Mouse (Mus musculus) olfactory bulb, adult 2 months (tissue): ENCODE results near the gene Pbp2.

Experiments
- CTCF ChIP-seq: fragments of 200-500 bp; IDR thresholded peaks from 2 replicates; pipeline ENCODE4 v1.5.1; 2012; ENCODE audit warnings: low read depth, mild to moderate bottlenecking, low read length, moderate library complexity; ENCODE audit not compliant: insufficient read depth
- POLR2A ChIP-seq: fragments of 200-500 bp; IDR thresholded peaks from 2 replicates; pipeline ENCODE4 v1.6.1; 2012; ENCODE audit warnings: mild to moderate bottlenecking, low read depth, low read length, moderate library complexity; ENCODE audit not compliant: insufficient read depth

DNA sequence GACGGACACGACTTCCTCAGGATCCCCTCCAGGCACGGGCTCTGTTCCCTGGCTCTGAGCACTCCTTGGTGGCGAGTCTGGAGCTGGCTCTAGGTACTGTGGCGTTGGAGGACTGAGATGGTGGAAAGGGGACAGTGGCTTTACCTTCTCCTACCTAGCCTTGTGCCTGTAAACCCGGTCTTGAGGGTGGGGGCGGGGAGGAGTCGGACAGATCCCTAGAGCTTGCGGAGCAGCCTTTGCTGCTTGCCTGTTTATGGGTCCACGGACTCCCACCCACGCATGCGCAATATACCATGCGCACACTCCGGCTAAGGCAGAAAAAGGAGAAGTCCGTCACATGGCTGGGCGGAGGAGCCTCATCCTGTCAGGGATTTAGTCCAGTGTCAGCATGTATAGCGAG is 13.9 kb downstream of the Pbp2 start:
- TF ChIP-seq POLR2A: no peak
- no peak for TF ChIP-seq CTCF
